27 mouse cellular contexts compared by ENCODE assay signal in genomic region chr11:117633310-117633709, GRCm38 (mm10).
"Had no signal": no experiment of that assay in that cellular context is flagged by ENCODE, and none has a peak within 500 bp of the region (broad histone marks: within the 10 kb centered on the region; RNA-seq: fewer than 3 reads in every experiment).

No protein-coding gene starts in this region.

- H3K9ac ChIP-seq: heart, embryonic 13.5 days; heart, embryonic 15.5 days; hindbrain, embryonic 12.5 days; hindbrain, embryonic 14.5 days; kidney, embryonic 15.5 days; liver, embryonic 13.5 days; liver, embryonic 15.5 days had no signal

- H3K36me3 ChIP-seq: heart, embryonic 13.5 days; heart, embryonic 15.5 days; hindbrain, embryonic 12.5 days; kidney, embryonic 15.5 days; limb, embryonic 10.5 days; limb, embryonic 12.5 days; liver, embryonic 13.5 days; liver, embryonic 15.5 days had no signal

- H3K27ac ChIP-seq: heart, adult 2 months; heart, embryonic 13.5 days; heart, embryonic 15.5 days; hindbrain, embryonic 14.5 days; hindbrain, postnatal 0 days; kidney, embryonic 15.5 days; kidney, postnatal 0 days; layer of hippocampus, adult 2 months; left cerebral cortex, adult 2 months; limb, embryonic 10.5 days; limb, embryonic 12.5 days; liver, embryonic 13.5 days; liver, embryonic 15.5 days had no signal

- H3K4me2 ChIP-seq: heart, embryonic 11.5 days; heart, embryonic 13.5 days; heart, embryonic 15.5 days; hindbrain, embryonic 12.5 days; hindbrain, embryonic 14.5 days; kidney, embryonic 15.5 days; limb, embryonic 12.5 days; liver, embryonic 11.5 days; liver, embryonic 13.5 days; liver, embryonic 15.5 days had no signal

- H3K9me3 ChIP-seq: heart, embryonic 13.5 days; heart, embryonic 15.5 days; hindbrain, embryonic 12.5 days; kidney, embryonic 15.5 days; limb, embryonic 10.5 days; limb, embryonic 12.5 days; liver, embryonic 13.5 days; liver, embryonic 15.5 days had no signal

- H3K4me1 ChIP-seq: liver, embryonic 13.5 days; liver, embryonic 15.5 days had no signal

- DNase-seq: gastrocnemius, postnatal 14 days; gastrocnemius, postnatal 36 days; heart, adult 11 months; heart, adult 2 months; heart, postnatal 14 days; heart, postnatal 36 days; kidney, adult 11 months; kidney, adult 2 months; kidney, adult 9 months; kidney, postnatal 25 days; kidney, postnatal 4 days; liver; liver, embryonic 13.5 days had no signal

- H3K4me3 ChIP-seq: heart, adult 2 months; heart, embryonic 13.5 days; heart, embryonic 15.5 days; hindbrain, embryonic 12.5 days; kidney, embryonic 15.5 days; layer of hippocampus, adult 2 months; left cerebral cortex, adult 2 months; limb, embryonic 10.5 days; limb, embryonic 12.5 days; liver, embryonic 13.5 days; liver, embryonic 15.5 days had no signal
